Mouse (Mus musculus): Measurements from ENCODE around the gene BC025920.
A peak's percentile ranks its signal among the peaks of the same experiment; 100 is the strongest.

Gene BC025920

DNA sequence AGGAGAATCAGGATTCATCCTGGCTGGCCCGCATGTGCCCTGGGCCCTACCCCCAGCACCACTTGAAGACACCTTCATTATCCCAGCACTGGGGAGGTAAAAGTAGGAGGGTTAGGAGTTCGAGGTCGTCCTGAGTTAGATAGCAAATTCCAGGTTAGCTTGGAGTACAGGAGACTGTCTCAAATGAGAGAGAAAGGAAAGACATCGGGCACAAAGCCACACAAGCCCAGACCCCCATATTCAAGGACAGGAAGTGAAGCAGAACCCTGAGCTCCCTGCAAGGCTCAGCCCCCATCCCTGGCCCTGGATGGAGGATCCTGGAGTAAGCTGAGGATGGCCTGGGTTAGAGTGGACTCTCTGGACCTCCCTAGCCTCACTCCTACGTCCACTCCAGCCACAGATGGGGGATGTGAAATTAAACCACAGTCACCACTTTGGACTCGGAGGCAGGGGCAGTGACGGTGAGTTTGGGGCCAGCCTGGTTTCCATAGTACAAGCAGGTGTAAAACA is 4.6 kb upstream of the BC025920 start:
- no peak for ATAC-seq (ENCODE audit: insufficient number of reproducible peaks, low FRiP score, low TSS enrichment)

GRCm38 (mm10) chr10:81602741-81603151 is 3.3 kb upstream of the BC025920 start:
- ATAC-seq (ENCODE audit: insufficient number of reproducible peaks, low FRiP score, low TSS enrichment), result no peak

DNA sequence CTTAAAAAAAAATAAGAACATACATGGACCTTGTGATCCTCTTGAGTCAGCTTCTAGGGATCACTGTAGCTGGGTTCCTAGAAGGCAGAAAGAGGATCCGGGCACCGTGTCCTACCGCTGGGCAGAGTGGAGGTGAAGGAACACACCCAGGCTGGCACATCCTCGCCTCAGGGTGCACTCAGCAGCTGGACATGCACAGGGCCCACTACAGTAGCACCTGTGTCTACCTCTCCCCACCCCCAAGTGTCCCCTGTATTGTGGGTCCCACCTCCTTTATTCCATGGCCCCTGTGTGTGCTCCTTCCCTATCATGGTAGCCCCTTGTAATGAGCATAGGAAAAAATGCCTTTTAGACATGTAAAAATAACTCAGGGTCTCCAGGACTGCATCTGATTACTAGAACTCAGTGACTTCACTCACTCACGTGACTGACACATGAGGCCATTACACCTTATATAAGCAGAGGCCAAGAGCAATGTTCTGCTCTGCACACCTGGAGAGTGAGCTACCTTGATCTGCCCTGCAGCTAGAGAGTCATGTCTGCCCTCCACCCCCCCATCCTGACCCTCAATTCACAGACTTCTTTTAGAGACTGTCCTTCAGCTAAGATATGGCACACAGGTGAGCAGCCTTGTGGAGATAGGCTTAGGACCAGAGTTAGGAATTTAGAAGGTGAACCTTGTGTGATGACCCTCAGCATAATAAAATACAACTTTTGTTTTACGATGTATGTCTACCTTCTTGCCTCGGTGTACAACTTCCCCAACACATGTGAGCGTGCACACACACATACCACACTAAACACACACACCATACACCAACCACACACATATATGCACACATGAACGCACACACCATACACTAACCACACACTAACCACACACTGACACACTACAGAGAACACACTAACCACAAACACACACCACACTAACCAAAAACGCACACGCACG is 1.8 kb upstream of the BC025920 start:
- ATAC-seq (ENCODE audit: insufficient number of reproducible peaks, low FRiP score, low TSS enrichment), result peak; percentile 2; the same call in 1 of the 2 replicates

- peak; percentile 7; the same call in 1 of the 2 replicates for ATAC-seq (ENCODE audit: insufficient number of reproducible peaks, low FRiP score, low TSS enrichment)
Measured at GRCm38 (mm10) chr10:81604968-81605665, 953 bp upstream of the BC025920 start.

DNA sequence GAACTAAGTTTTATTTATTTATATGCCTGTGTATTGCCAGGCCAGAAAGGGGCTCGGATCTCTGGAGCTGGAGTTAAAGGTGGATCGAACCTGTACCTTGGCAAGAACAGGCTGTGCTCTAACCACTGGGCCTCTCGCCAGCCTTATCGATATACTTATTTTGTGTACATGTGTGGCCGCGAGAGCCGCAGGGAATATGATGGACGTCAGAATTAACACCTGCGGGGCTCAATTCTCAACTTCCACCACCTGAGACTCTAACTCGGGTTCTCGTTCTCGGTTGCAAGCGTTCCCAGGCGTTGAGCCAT is 450 bp upstream of the BC025920 start:
- no peak for ATAC-seq (ENCODE audit: insufficient number of reproducible peaks, low FRiP score, low TSS enrichment)

- ATAC-seq (ENCODE audit: insufficient number of reproducible peaks, low FRiP score, low TSS enrichment), result no peak
Measured at GRCm38 (mm10) chr10:81608308-81608707, 2.2 kb downstream of the BC025920 start.

DNA sequence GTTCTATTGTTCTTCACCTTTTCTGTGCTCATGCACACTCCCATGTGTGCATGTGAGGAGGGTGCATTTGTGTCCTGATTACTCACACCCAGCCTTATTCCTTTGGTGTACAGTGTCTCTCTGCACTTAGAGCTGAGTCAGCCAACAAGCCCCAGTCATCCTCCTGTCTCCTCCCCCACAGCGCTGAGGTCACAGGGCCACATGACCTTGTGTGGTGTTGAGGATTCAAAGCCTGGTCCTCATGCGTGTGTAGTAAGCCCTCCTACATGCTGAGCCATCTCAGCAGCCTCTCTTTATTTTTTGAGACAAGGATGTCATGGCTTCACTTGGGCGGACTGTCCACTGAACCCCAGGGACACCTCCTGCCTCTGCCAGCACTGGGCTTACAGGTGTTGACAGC is 6.7 kb downstream of the BC025920 start:
- ATAC-seq (ENCODE audit: insufficient number of reproducible peaks, low FRiP score, low TSS enrichment), result no peak

GRCm38 (mm10) chr10:81615486-81615885 is 9.4 kb downstream of the BC025920 start:
- no peak for ATAC-seq (ENCODE audit: insufficient number of reproducible peaks, low FRiP score, low TSS enrichment)

- ATAC-seq (ENCODE audit: insufficient number of reproducible peaks, low FRiP score, low TSS enrichment), result no peak
Measured at GRCm38 (mm10) chr10:81619976-81620375, 13.9 kb downstream of the BC025920 start.

DNA sequence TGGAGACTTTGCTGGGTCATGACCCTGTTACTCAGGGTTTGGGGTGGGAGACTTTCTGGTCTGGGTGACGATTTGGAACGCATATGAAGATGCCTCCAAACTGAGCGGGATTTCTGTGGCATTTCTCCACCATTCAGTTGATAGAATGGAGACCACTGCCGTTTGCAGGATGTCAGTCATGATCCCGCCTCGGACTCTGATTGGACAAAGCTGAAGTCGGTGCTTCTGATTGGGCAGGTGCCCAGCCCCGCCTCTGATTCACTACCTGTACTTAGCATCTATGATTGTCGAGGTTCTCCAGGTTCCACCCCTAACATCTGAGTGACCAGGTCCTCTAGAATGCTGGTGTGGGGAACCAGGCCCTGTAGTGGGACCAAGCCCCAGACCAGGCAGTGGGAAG is 14.7 kb downstream of the BC025920 start:
- no peak for ATAC-seq (ENCODE audit: insufficient number of reproducible peaks, low FRiP score, low TSS enrichment)

GRCm38 (mm10) chr10:81623441-81623840 is 17.4 kb downstream of the BC025920 start:
- ATAC-seq (ENCODE audit: insufficient number of reproducible peaks, low FRiP score, low TSS enrichment), result no peak

DNA sequence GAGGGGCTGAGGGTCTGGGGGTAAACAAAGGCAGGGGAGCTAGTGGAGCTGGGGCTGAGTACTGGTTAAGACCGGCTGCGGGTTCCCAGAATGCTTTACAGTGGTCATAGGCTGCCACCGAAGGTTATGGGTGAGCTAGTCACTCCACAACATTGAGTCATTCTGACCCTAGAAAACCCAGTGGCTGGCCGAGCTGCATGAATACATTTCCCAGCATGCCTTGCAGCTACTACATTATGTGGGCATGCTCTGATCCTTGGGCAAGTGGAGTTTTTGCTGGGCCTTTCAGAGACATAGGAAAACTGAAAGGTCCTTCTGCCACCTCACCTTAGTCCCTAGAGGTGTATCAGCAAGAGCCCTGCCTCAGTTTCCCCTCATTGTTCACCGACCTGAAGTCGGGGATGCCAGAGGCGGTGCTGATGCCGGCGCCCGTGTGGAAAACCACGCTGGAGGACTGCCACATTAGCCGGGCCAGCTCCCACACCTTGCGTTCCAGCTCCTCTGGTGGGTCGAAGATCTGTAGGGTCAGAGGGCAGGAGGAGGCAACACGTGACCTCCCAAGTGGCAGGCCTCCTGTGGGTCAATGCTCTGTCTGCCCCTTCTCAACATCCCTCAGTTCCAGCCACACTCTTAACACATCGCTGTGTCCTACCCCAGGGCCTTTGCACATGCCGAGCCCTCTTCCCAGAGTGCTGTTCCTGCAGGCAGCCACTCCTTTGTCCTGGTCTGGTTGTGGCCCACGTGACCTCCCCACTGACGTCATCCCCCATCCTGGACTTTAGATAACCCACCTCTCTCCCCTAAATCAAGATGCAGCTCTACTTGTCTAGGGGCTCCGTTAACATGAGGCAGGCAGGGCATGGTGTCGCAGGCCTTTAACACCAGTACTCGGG is 20.3 kb downstream of the BC025920 start:
- no peak for ATAC-seq (ENCODE audit: insufficient number of reproducible peaks, low FRiP score, low TSS enrichment)

DNA sequence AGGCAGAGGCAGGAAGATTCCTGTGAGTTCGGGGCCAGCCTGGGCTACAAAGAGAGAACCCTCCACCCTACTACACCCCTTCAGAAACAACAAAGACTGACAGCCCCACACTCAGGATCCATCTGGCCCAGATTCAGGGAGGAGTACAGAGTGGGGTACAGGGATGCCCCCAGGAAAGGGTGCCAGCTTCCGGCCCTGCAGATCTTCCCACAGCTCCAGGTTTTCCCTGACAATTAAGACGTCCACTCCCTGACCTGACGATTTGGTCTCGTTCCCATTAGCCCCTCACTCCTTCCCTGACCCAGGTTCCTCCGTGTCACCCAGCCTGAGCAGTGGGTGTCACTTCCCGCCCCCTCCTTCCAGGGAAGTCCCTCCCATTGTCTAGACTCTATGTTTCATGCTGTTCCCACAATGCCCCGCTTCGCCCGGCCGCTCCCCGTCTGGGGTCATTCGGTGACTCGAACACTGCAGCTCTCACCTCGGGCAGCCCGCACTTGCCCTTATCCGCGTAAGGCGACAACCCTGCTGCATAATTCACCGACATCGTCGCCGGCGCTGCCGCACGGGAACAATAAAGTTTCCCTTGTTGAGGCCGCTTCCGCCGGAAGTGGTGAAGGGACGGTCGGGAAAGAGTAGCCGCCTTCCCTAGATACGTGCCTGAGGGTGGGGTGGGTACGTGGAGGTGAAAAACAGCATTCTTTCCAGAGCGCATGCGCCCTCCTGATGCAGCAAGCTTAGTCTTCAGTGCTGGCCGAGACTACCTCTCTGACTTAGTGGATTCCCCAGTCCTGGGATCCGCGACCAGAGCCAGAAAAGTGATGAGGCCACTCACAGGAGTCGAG is 21.1 kb downstream of the BC025920 start, which contains the start of gene Sirt6:
Gene Sirt6, minus strand, starts transcription at position 804 of the 842 bp plus-strand sequence.
- peak; percentile 89 for ATAC-seq (ENCODE audit: insufficient number of reproducible peaks, low FRiP score, low TSS enrichment)

GRCm38 (mm10) chr10:81627836-81628220 is 21.8 kb downstream of the BC025920 start:
- no peak for ATAC-seq (ENCODE audit: insufficient number of reproducible peaks, low FRiP score, low TSS enrichment)

DNA sequence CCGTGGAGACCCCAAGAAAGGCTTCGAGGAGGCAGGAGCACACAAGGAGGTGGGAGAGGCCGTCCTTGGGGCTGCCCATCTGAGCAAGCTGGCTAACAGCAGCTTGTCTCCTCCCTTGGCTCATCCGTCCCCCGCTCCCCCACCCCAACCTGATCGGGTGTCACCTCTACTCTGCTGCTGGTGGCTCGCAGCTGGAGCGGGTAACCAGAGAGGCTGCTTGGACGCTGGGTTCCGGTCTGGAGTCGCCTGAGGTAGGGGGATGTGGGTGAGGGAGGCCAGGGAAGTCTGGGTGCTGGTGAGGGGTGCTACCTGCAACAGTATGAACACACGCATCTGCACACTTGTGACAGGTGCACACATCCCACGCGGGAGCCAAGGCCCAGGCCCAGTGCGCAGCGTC is 22.3 kb downstream of the BC025920 start, which contains the start of gene Ankrd24:
Gene Ankrd24, plus strand, starts transcription at position 151 of the 400 bp plus-strand sequence.
- ATAC-seq (ENCODE audit: insufficient number of reproducible peaks, low FRiP score, low TSS enrichment), result no peak

DNA sequence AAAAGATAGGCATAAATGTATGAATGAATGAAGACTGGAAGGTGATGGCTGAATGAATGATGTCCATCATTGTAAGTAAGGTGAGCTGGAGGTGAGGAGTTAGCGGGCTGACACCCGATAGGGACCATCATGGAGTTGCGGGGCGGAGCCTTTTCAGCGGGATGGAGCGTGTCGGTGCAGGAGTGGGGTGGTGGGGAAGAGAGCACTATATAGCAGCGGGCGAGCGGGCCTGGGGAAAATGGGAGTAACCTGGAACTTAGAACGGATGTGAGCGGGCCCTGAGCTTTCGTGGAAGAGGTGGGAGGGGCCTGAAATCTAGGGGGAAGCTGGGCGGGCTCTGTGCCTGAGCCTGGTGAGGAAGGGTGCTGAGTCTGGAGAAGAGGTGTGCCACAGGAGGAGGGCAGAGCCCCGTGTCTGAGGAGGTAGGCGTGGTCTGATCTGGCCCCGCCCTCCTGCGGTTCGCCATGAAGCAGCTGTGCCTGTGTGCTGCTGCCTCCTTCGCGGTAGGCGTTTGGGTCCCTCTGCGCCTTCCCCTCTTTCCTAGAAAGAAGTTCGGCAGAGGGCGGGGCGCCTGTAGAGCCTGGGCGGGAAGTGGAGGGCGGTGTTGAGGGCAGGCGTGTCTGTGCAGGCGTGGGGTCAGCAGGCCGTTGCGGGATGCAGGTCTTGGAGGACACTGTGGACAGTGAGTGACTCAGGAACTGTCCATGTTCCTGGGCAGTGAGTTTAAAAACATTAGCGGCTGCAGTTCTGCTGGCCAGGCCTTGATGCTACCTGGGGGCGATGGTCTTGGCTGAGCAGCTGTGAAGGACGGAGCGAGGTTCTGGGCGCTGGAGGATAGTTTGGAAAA is 27.4 kb downstream of the BC025920 start:
- ATAC-seq (ENCODE audit: insufficient number of reproducible peaks, low FRiP score, low TSS enrichment), result peak; percentile 57

DNA sequence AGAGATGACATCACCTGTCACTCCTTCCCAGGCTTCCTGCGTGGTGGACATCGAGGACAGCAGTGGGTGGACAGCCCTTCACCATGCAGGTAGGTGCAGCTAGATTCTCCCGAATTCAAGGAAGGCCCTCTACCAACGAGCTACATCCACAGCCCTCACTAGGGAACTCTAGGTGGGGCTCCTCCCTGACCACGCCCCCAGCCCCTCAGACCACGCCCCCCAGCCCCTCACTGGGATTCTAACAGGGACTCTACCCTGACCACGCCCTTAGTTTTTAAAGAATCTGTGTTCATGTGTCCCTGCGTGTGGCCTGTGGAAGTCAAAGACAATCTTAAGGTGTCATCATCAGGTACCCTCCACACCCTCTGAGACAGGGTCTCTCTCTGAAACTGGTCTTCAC is 30.3 kb downstream of the BC025920 start:
- ATAC-seq (ENCODE audit: insufficient number of reproducible peaks, low FRiP score, low TSS enrichment), result no peak

DNA sequence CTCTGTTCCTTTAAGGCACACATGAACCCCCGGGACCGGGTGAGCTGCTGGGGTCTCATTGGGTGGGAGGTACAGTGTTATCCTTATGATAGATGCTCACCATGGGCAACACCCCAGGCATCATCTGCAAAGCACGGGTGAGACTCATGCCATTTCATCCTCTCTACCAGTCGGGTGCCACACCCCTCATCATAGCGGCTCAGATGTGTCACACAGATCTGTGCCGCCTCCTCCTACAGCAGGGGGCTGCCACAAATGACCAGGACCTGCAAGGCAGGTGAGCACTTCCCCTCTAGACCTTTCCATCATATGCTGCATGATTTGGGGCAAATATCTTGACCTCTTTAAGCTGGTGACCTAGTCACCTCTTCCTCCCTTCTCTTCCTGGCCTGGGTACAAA is 32.0 kb downstream of the BC025920 start:
- ATAC-seq (ENCODE audit: insufficient number of reproducible peaks, low FRiP score, low TSS enrichment), result no peak
